Comparison of ENCODE assay signal across 27 mouse cellular contexts in genomic region chr9:29194265-29194664, GRCm38 (mm10).
"Had no signal": no experiment of that assay in that cellular context is flagged by ENCODE, and none has a peak within 500 bp of the region (broad histone marks: within the 10 kb centered on the region; RNA-seq: fewer than 3 reads in every experiment).

No protein-coding gene starts in this region.

- H3K36me3 ChIP-seq: heart, embryonic 10.5 days; heart, embryonic 12.5 days; hindbrain, embryonic 10.5 days; hindbrain, embryonic 12.5 days; intestine, embryonic 15.5 days; limb, embryonic 10.5 days; limb, embryonic 12.5 days; liver, embryonic 13.5 days had no signal

- H3K9ac ChIP-seq: heart, embryonic 12.5 days; hindbrain, embryonic 12.5 days; hindbrain, embryonic 14.5 days; intestine, embryonic 15.5 days; limb, embryonic 12.5 days; liver, embryonic 13.5 days had no signal

- H3K27me3 ChIP-seq: heart, embryonic 12.5 days; hindbrain, embryonic 12.5 days; intestine, embryonic 15.5 days; liver, embryonic 13.5 days had no signal

- H3K9me3 ChIP-seq: heart, embryonic 10.5 days; heart, embryonic 12.5 days; hindbrain, embryonic 10.5 days; hindbrain, embryonic 12.5 days; intestine, embryonic 15.5 days; limb, embryonic 10.5 days; limb, embryonic 12.5 days; liver, embryonic 13.5 days had no signal

- H3K4me1 ChIP-seq: intestine, embryonic 15.5 days; limb, embryonic 12.5 days; liver, embryonic 13.5 days had no signal

- DNase-seq: gastrocnemius, adult 2 months; gastrocnemius, postnatal 10 days; gastrocnemius, postnatal 25 days; heart, adult 2 months; heart, postnatal 10 days; heart, postnatal 4 days; kidney, adult 18-20 months; kidney, adult 8-10 months; kidney, postnatal 10 days; kidney, postnatal 25 days; kidney, postnatal 4 days; liver; liver, embryonic 13.5 days had no signal

- H3K4me2 ChIP-seq: heart, embryonic 12.5 days; hindbrain, embryonic 12.5 days; hindbrain, embryonic 14.5 days; intestine, embryonic 15.5 days; limb, embryonic 12.5 days; liver, embryonic 11.5 days; liver, embryonic 13.5 days had no signal

- H3K4me3 ChIP-seq: gastrocnemius, adult 2 months; heart, adult 2 months; heart, embryonic 10.5 days; heart, embryonic 12.5 days; hindbrain, embryonic 10.5 days; hindbrain, embryonic 12.5 days; intestine, embryonic 15.5 days; layer of hippocampus, adult 2 months; left cerebral cortex, adult 2 months; limb, embryonic 10.5 days; limb, embryonic 12.5 days; liver, embryonic 13.5 days had no signal

- H3K27ac ChIP-seq: gastrocnemius, adult 2 months; heart, adult 2 months; heart, embryonic 10.5 days; hindbrain, embryonic 10.5 days; hindbrain, embryonic 12.5 days; hindbrain, embryonic 14.5 days; intestine, embryonic 15.5 days; layer of hippocampus, adult 2 months; left cerebral cortex, adult 2 months; limb, embryonic 10.5 days; limb, embryonic 12.5 days; liver, embryonic 13.5 days had no signal

- ATAC-seq: hindbrain, embryonic 16.5 days; inflammation-experienced regulatory T-cells, adult 6 months; intestine, embryonic 15.5 days; intestine, postnatal 0 days had no signal
